Mouse (Mus musculus) NIH3T3 (cell line): ENCODE measurements around the gene Tmem247.

ENCODE experiments used
- DNase-seq: peaks from one replicate; pipeline ENCODE4 v3.0.0-alpha.2; 2012; ENCODE audit warnings: low read depth

Gene Tmem247

GRCm38 (mm10) chr17:86913003-86913607 is 4.0 kb upstream of the Tmem247 start:
- no peak for DNase-seq

- DNase-seq = peak; percentile 26
Measured at GRCm38 (mm10) chr17:86915540-86915939, 1.6 kb upstream of the Tmem247 start.

GRCm38 (mm10) chr17:86918786-86919185 is 1.6 kb downstream of the Tmem247 start:
- DNase-seq = peak; percentile 62

GRCm38 (mm10) chr17:86919729-86920128 is 2.6 kb downstream of the Tmem247 start:
- peak; percentile 74 for DNase-seq

- DNase-seq = peak; percentile 22
Measured at GRCm38 (mm10) chr17:86924679-86925078, 7.5 kb downstream of the Tmem247 start.

GRCm38 (mm10) chr17:86926836-86927235 is 9.7 kb downstream of the Tmem247 start:
- no peak for DNase-seq

- no peak for DNase-seq
Measured at GRCm38 (mm10) chr17:86929355-86929754, 12.2 kb downstream of the Tmem247 start.

- no peak for DNase-seq
Measured at GRCm38 (mm10) chr17:86929981-86930380, 12.8 kb downstream of the Tmem247 start.

- no peak for DNase-seq
Measured at GRCm38 (mm10) chr17:86932896-86933295, 15.7 kb downstream of the Tmem247 start.

- peak; percentile 27 for DNase-seq
Measured at GRCm38 (mm10) chr17:86937064-86937463, 19.9 kb downstream of the Tmem247 start.

- peak; percentile 84 for DNase-seq
Measured at GRCm38 (mm10) chr17:86937497-86938155, 20.5 kb downstream of the Tmem247 start.

- DNase-seq = no peak
Measured at GRCm38 (mm10) chr17:86938683-86939082, 21.5 kb downstream of the Tmem247 start.

- DNase-seq = no peak
Measured at GRCm38 (mm10) chr17:86942112-86942511, 25.0 kb downstream of the Tmem247 start.

- DNase-seq = no peak
Measured at GRCm38 (mm10) chr17:86943158-86943557, 26.0 kb downstream of the Tmem247 start.

- no peak for DNase-seq
Measured at GRCm38 (mm10) chr17:86946078-86946477, 28.9 kb downstream of the Tmem247 start.

GRCm38 (mm10) chr17:86947840-86948796 is 31.0 kb downstream of the Tmem247 start, which contains the start of gene Atp6v1e2:
Gene Atp6v1e2 (minus strand): TSS chr17:86947897.
- DNase-seq = no peak

GRCm38 (mm10) chr17:86948801-86949200 is 31.7 kb downstream of the Tmem247 start:
- DNase-seq = peak; percentile 47

GRCm38 (mm10) chr17:86957239-86957638 is 40.1 kb downstream of the Tmem247 start:
- no peak for DNase-seq

- no peak for DNase-seq
Measured at GRCm38 (mm10) chr17:86957968-86958367, 40.8 kb downstream of the Tmem247 start.

GRCm38 (mm10) chr17:86961301-86961841 is 44.2 kb downstream of the Tmem247 start:
- peak; percentile 72 for DNase-seq

GRCm38 (mm10) chr17:86962297-86962893 is 45.2 kb downstream of the Tmem247 start:
- DNase-seq = peak; percentile 97
